Mouse (Mus musculus): ENCODE measurements around the gene Ly6g6c.

GRCm38 (mm10) chr17:35024691-35025488 lies 40.3 kb upstream of the Ly6g6c start:
- no peak for TF ChIP-seq GATA1 (IDR thresholded peaks at IDR 0.05; ENCODE audit: low read length)
- no peak for TF ChIP-seq TAL1 (IDR thresholded peaks at IDR 0.05; ENCODE audit: low read length)

Measured in erythroblast, embryonic 14.5 days (primary cell).